Mouse (Mus musculus) kidney, postnatal 4 days (tissue): ENCODE data around the gene Lrrc8d.

ENCODE experiments used
- DNase-seq, 2 experiments: peaks; one replicate each; pipeline ENCODE4 v3.0.0; 2021; ENCODE audit warnings: mixed read lengths in 2 of 2

Gene Lrrc8d

GRCm38 (mm10) chr5:105822521-105823498, 123.0 kb downstream of the Lrrc8d start:
- no peak for DNase-seq

GRCm38 (mm10) chr5:105824282-105824681, 124.5 kb downstream of the Lrrc8d start:
- no peak for DNase-seq

GRCm38 (mm10) chr5:105824827-105825226, 125.1 kb downstream of the Lrrc8d start:
- no peak for DNase-seq

GRCm38 (mm10) chr5:105826916-105827510, 127.2 kb downstream of the Lrrc8d start:
- no peak for DNase-seq

- DNase-seq: no peak
These were observed 128.3 kb downstream of the Lrrc8d start for GRCm38 (mm10) chr5:105828050-105828449.

GRCm38 (mm10) chr5:105829008-105829586, 129.3 kb downstream of the Lrrc8d start:
- peak in 1 of 2 experiments; percentile 51 for DNase-seq

- DNase-seq: peak in 1 of 2 experiments; percentile 53
These were observed 132.4 kb downstream of the Lrrc8d start for GRCm38 (mm10) chr5:105832140-105832539.

- DNase-seq: no peak
These were observed 134.2 kb downstream of the Lrrc8d start for GRCm38 (mm10) chr5:105833923-105834322.

GRCm38 (mm10) chr5:105836006-105836405, 136.2 kb downstream of the Lrrc8d start:
- no peak for DNase-seq

- no peak for DNase-seq
These were observed 140.1 kb downstream of the Lrrc8d start for GRCm38 (mm10) chr5:105839740-105840310.

- DNase-seq: no peak
These were observed 144.4 kb downstream of the Lrrc8d start for GRCm38 (mm10) chr5:105844044-105844753.

- DNase-seq: no peak
These were observed 145.3 kb downstream of the Lrrc8d start for GRCm38 (mm10) chr5:105845041-105845440.

GRCm38 (mm10) chr5:105847726-105848125, 148.0 kb downstream of the Lrrc8d start:
- no peak for DNase-seq

- no peak for DNase-seq
These were observed 149.5 kb downstream of the Lrrc8d start for GRCm38 (mm10) chr5:105849222-105849621.

GRCm38 (mm10) chr5:105849643-105850042, 149.9 kb downstream of the Lrrc8d start:
- DNase-seq: no peak

- no peak for DNase-seq
These were observed 153.5 kb downstream of the Lrrc8d start for GRCm38 (mm10) chr5:105853271-105853670.

- DNase-seq: no peak
These were observed 157.7 kb downstream of the Lrrc8d start for GRCm38 (mm10) chr5:105857486-105857885.

- DNase-seq: peak; percentile 27 to 52
These were observed 159.3 kb downstream of the Lrrc8d start for GRCm38 (mm10) chr5:105858754-105859694.

GRCm38 (mm10) chr5:105859716-105860460, 160.1 kb downstream of the Lrrc8d start:
- no peak for DNase-seq

- DNase-seq: no peak
These were observed 160.7 kb downstream of the Lrrc8d start for GRCm38 (mm10) chr5:105860461-105860835.

GRCm38 (mm10) chr5:105861616-105862015, 161.8 kb downstream of the Lrrc8d start:
- DNase-seq: no peak
